Mouse (Mus musculus) CD8-positive naive resting alpha-beta T cell, adult 57 days (primary cell): ENCODE measurements around the gene Vav1. TPM values are rescaled to one million over a fixed set of nuclear protein-coding genes. Genes with fewer than 3 reads are reported as not detected.

Experiments
- total RNA-seq: library from RNA; stranded (reverse); gene quantifications from one replicate; pipeline ENCODE4 v1.2.4, GENCODE M21; 2023

The Vav1 gene
- 171 TPM for total RNA-seq

DNA sequence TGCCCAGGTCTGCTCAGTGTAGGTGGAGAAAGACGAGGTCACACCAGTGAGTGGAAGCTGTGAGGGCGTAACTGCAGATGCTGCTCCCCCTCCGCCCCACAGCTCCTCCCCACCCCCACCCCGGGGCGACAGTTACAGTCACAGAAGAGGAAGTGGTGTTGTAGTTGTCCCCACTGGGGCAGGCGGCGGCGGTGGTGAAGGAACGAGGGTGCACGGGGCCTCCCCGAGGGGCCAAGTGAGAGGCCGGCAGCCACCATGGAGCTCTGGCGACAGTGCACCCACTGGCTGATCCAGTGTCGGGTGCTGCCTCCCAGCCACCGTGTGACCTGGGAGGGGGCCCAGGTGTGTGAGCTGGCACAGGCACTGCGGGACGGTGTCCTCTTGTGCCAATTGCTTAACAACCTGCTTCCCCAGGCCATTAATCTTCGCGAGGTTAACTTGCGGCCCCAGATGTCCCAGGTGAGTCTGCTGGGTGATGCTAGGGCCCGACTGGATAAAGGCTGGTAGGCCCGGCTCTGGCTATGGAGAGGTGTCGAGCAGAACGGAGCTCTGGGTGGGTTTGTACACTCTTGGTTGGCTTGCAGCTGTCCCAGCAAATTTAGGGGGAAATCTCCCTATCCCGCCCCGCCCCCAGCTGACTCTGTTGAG is at the start of gene Vav1:
Gene Vav1 (plus strand): TSS at position 158 of the 648 bp plus-strand sequence.

DNA sequence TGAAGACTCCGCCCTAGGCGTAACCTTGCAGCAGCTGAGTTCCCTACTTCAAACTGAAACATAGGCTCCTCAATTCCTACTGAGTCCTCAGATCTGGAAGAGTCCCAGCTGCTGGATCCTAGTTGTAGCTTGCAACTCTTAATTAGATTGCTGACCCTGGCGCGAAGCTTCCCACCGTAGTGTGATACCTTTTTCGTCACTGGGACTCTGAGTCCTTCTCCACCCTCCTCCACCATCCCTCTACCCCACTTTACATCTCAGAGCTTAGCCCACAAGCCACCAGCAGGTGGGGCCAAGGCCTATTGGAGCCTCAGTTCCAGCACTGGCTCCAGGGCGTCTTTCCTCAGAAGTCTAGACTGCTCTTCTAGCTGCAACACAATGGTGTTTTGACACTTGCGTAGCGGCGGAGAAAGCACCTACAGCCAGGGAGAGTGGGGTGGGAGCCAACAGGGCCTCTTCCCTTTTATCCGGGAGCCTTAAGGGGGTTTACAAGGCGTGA is 30.6 kb upstream of the Vav1 start, which contains the start of gene Gpr108:
Gene Gpr108 (minus strand): TSS at position 246 of the 499 bp plus-strand sequence.

DNA sequence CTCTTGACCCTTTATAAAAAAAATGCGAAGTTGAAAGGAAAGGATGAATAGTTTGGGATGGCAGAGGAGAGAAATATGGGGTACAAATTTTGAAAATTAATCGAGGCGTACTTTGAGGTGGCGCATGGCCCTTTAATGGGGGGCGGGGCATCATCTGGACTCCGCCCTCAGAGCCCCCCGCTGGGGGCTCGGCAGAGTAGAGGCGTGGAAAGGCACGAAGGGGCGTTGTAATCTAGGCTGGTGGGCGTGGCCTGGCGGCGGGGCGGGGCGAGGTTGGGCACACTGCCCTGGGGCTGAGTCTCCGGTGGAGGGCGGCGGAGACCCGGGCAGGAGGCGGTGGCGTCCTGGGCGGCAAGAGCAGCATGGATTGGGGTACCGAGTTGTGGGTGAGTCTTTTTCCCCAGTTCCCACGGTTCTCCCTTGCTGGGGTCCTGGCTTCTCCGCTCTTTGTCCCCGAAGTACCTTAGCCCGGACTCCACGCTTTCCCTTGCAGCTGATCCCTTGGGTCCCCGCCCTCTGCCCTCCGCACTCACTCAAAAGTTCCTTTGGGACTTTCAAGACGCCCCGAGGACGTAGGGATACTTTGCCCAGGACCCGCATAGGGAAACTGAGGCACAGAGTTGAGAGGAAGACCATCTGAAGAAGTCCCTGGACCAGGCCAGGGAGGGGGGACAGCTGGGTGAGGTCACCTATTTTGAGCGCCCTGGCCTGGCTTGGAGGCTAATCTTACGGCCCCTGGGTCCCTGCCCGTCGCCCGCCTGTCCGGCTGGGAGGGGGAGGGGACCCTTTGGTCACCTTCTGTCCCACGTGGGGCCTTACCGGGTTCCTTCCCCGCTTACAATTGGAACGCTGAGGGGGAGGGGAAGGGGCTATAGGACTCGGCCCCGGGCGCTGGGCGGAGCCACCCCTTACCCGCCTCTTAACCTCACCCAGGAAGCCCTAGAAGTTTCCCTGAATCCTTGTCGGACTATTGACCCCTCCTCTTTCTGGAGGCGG is 29.4 kb upstream of the Vav1 start, which contains the start of gene Trip10:
Gene Trip10 (plus strand): TSS at position 270 of the 996 bp plus-strand sequence.

DNA sequence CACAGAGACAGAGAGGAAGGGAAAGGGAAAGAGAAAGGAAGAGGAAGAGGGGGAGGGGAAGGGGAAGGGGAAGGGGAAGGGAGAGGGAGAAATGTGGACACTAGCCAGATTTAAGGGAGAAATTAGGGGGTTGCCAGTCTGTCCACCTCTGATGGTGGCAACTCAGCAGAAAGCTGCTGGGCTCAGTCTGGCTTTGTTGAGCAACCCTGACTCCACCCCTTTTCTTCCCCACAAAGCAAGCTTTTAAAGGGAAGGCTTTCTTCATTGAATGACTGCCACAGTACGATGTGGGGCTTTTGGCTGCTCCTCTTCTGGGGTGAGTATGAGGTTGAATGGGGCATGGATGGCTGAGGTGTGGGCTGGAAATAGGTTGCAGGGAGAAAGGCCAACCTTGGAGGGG is 79.5 kb downstream of the Vav1 start, which contains the start of gene Adgre1:
Gene Adgre1 (plus strand): TSS at position 251 of the 400 bp plus-strand sequence.

Other genes starting within 250 kb of the Vav1 start
- gene Khsrp, start 247.6 kb upstream of the Vav1 start, total RNA-seq = 116 TPM
- not detected for gene Slc25a41, start 237.4 kb upstream of the Vav1 start, total RNA-seq
- 2.2 TPM for gene Crb3, start 220.0 kb upstream of the Vav1 start, total RNA-seq
- 22.2 TPM for gene Slc25a23, start 219.2 kb upstream of the Vav1 start, total RNA-seq
- gene Dennd1c, start 200.6 kb upstream of the Vav1 start, total RNA-seq = 160 TPM
- gene Tubb4a, start 191.3 kb upstream of the Vav1 start, total RNA-seq = 1.5 TPM
- gene Tnfsf9, start 173.8 kb upstream of the Vav1 start, total RNA-seq = 0.40 TPM
- not detected for gene Cd70, start 129.3 kb upstream of the Vav1 start, total RNA-seq
- 1.9 TPM for gene Tnfsf14, start 84.9 kb upstream of the Vav1 start, total RNA-seq
- 1.3 TPM for gene C3, start 51.0 kb upstream of the Vav1 start, total RNA-seq
- gene Gpr108, start 30.7 kb upstream of the Vav1 start, total RNA-seq = 36.6 TPM
- 4.7 TPM for gene Trip10, start 29.6 kb upstream of the Vav1 start, total RNA-seq
- gene Adgre1, start 79.6 kb downstream of the Vav1 start, total RNA-seq = 2.1 TPM